Mouse (Mus musculus) brown adipose tissue, adult 24 weeks (tissue): Measurements from ENCODE around the gene Plvap. TPM values are rescaled to one million over a fixed set of nuclear protein-coding genes. Genes with fewer than 3 reads are reported as not detected.

Experiments
- H3K27ac ChIP-seq: fragments of 200-500 bp; replicated peaks from 2 replicates; pipeline ENCODE4 v1.5.1; 2012; ENCODE audit warnings: low read depth, mild to moderate bottlenecking, low read length
- H3K4me1 ChIP-seq: fragments of 200-500 bp; 2 replicates; pipeline ENCODE4 v1.6.1; 2012; ENCODE audit warnings: low read length, mixed read lengths; ENCODE audit not compliant: control insufficient read depth, insufficient read depth, insufficient read length
- H3K4me3 ChIP-seq: fragments of 200-500 bp; 2 replicates; pipeline ENCODE4 v1.5.1; 2012; ENCODE audit warnings: low read depth, mild to moderate bottlenecking, low read length, moderate library complexity; ENCODE audit not compliant: insufficient read depth
- polyA plus RNA-seq: library from polyadenylated mRNA; stranded (reverse); fragments of >200 nt; gene quantifications from 2 replicates; pipeline ENCODE4 v1.2.4, GENCODE M21; 2012; ENCODE audit not compliant: missing spikeins, insufficient read depth, insufficient read length

Plvap gene
- polyA plus RNA-seq, 1 experiment: 4.3 TPM

DNA sequence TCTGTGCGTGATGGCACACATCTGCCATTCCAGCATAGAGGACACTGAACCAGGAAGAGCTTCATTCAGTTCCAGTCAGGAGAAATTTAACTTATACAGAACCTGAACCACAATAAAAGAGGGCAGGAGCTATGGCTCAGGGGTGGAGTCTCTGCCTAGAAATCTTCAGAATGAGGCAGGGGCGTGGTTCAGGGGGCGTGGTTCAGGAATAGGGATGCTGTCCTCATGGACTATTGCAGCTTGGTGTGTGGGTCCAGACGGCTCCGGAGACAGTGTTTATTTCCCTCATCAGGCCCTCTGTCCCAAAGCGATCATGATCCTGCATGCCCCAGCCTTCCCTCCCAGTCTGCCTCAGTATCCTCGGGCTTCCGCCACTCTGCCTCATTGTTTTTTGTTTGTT, 56.9 kb downstream of the Plvap start:
- Histone ChIP-seq H3K27ac (no peak overlapping the region), H3K4me1 (0 out of 2 replicates have a peak, but pooled peaks cover 3% of the 10 kb centered on the region), H3K4me3 (no peak overlapping the region)

DNA sequence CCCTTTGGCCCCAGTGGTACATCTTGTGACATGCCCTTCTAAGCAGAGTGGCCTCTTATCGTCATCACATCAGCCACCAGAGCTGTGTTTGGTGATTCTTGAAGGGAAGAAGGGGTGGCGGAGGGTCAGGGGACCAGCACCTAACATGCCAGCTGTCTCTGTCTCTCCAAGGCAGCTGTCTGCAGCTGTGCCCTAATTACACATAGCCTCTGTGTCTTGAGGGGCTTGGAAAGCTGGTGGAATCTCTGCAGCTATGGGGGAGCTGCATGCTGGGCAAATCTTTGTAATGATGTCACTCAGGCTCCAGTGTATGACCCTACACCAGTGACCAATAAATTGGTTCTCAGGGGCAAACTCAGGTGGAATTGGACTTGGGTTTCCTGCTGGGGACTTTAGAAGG, 58.9 kb downstream of the Plvap start:
- no peak overlapping the region for H3K4me3 ChIP-seq
- 0 out of 2 replicates have a peak, but pooled peaks cover 3% of the 10 kb centered on the region for H3K4me1 ChIP-seq
- no peak overlapping the region for H3K27ac ChIP-seq

DNA sequence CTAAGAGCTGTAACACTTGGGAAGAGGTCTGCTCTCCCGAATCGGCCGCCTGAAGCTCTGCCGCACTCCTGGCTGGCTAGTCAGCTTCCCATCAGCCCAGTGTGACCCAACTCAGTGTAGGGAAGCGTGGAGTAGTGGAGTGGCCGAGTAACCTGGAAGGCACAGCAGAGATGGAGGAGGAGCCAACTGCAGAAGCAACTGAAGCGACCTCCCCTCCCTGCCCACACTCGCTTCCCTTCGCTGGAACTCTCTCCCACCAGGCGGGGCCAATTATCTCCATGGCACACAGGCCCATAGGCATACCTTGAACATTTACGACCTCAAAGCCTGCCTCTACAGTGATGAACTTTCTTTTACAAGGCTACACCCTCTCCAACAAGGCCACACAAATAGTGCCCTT, 59.8 kb downstream of the Plvap start:
- no peak overlapping the region for H3K27ac ChIP-seq
- no peak overlapping the region for H3K4me3 ChIP-seq
- no peaks in the 10 kb centered on the region for H3K4me1 ChIP-seq

DNA sequence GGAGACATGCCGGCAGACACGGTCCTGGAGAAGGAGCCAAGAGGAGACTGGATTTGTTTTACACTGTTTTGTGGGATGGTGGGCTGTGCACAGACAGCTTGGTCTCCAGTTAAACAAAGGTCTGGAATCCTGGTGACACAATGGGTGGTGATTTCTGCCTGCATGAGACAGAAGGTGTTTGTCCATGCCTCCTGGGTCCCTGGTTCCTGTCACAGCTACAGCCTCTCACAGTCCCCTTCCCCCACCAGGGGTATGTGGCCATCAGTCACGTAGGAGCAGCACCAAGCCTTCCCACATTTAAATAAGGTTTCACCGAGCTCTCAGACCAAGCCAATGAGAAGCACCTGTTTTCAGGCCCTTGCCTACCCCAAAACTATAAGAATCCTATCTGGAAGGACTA, 60.2 kb downstream of the Plvap start:
- Histone ChIP-seq H3K4me3 (no peak overlapping the region), H3K4me1 (no peaks in the 10 kb centered on the region), H3K27ac (no peak overlapping the region)

Other genes starting within 250 kb of the Plvap start
- 10.3 and 14.4 TPM in 2 replicates for gene Myo9b, start 239.0 kb downstream of the Plvap start, polyA plus RNA-seq
- gene Haus8, start 238.8 kb downstream of the Plvap start, polyA plus RNA-seq: 2.8 and 5.3 TPM in 2 replicates
- 116 and 173 TPM in 2 replicates for gene Use1, start 144.9 kb downstream of the Plvap start, polyA plus RNA-seq
- 8.3 and 9.1 TPM in 2 replicates for gene Ocel1, start 140.5 kb downstream of the Plvap start, polyA plus RNA-seq
- 43.4 and 56.0 TPM in 2 replicates for gene Nr2f6, start 129.8 kb downstream of the Plvap start, polyA plus RNA-seq
- 12.8 and 20.7 TPM in 2 replicates for gene Ushbp1, start 116.0 kb downstream of the Plvap start, polyA plus RNA-seq
- 78.3 and 79.0 TPM in 2 replicates for gene Babam1, start 114.9 kb downstream of the Plvap start, polyA plus RNA-seq
- not detected in 2 replicates for gene Ankle1, start 105.7 kb downstream of the Plvap start, polyA plus RNA-seq
- 2.2 and 2.6 TPM in 2 replicates for gene Abhd8, start 48.1 kb downstream of the Plvap start, polyA plus RNA-seq
- 313 and 378 TPM in 2 replicates for gene Mrpl34, start 46.8 kb downstream of the Plvap start, polyA plus RNA-seq
- 23.6 and 34.4 TPM in 2 replicates for gene Dda1, start 42.6 kb downstream of the Plvap start, polyA plus RNA-seq
- gene Ano8, start 25.8 kb downstream of the Plvap start, polyA plus RNA-seq: 7.3 and 9.3 TPM in 2 replicates
- gene Gtpbp3, start 23.6 kb downstream of the Plvap start, polyA plus RNA-seq: 6.7 and 9.1 TPM in 2 replicates
- gene Ccdc194, start 14.0 kb upstream of the Plvap start, polyA plus RNA-seq: not detected in 2 replicates
- gene Bst2, start 25.7 kb upstream of the Plvap start, polyA plus RNA-seq: 17.3 and 38.4 TPM in 2 replicates
- gene Mvb12a, start 31.2 kb upstream of the Plvap start, polyA plus RNA-seq: 29.7 and 30.9 TPM in 2 replicates
- gene Tmem221, start 47.1 kb upstream of the Plvap start, polyA plus RNA-seq: not detected in 2 replicates
- gene Nxnl1, start 54.8 kb upstream of the Plvap start, polyA plus RNA-seq: 0.50 and 1.5 TPM in 2 replicates
- 71.7 and 118 TPM in 2 replicates for gene Slc27a1, start 57.1 kb upstream of the Plvap start, polyA plus RNA-seq
- gene Pgls, start 80.4 kb upstream of the Plvap start, polyA plus RNA-seq: 181 and 189 TPM in 2 replicates
- 1.5 TPM in 1 of 2 replicates, not detected in the other for gene Fam129c, start 85.9 kb upstream of the Plvap start, polyA plus RNA-seq
- 15.1 and 20.1 TPM in 2 replicates for gene Colgalt1, start 99.2 kb upstream of the Plvap start, polyA plus RNA-seq
- 0.32 and 1.6 TPM in 2 replicates for gene Unc13a, start 160.0 kb upstream of the Plvap start, polyA plus RNA-seq
- 13.9 and 14.6 TPM in 2 replicates for gene Jak3, start 164.5 kb upstream of the Plvap start, polyA plus RNA-seq
- 2.5 and 5.9 TPM in 2 replicates for gene Insl3, start 177.5 kb upstream of the Plvap start, polyA plus RNA-seq
- gene B3gnt3, start 190.0 kb upstream of the Plvap start, polyA plus RNA-seq: 1.5 and 2.8 TPM in 2 replicates
- gene Fcho1, start 214.0 kb upstream of the Plvap start, polyA plus RNA-seq: not detected in 2 replicates